Mouse (Mus musculus) kidney, adult 2 months (tissue): Measurements from ENCODE around the gene Apoh.

ENCODE experiments used
- CTCF ChIP-seq: fragments of 200-500 bp; conservative IDR thresholded peaks from 2 replicates; pipeline ENCODE4 v1.5.1; 2011; ENCODE audit warnings: low read depth, mild to moderate bottlenecking, control low read depth, low read length, moderate library complexity, mixed read lengths; ENCODE audit not compliant: insufficient read depth, insufficient read length
- POLR2A ChIP-seq: fragments of 200-500 bp; IDR thresholded peaks from one replicate; pipeline ENCODE4 v1.6.1; 2011; ENCODE audit warnings: low read depth, low read length, control low read depth

DNA sequence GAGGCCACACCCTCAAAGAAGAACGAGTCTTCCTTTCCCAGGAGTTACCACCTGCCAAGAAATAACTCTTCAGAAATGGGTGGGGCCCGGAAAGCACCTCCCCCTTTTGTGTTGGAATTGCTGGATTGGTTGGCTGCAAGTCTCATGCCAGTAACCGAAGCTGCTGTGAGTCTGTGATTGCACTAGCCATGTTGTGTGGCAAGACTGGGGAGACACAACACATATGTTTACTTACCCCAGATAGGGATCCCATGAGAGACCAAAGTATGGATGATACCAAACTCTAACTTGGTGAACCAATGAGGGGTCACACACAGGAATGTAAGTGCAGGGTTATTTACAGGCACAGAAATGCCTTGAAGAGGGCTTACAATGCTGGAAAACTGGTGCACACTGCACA, 39.5 kb downstream of the Apoh start:
- no peak for TF ChIP-seq POLR2A
- TF ChIP-seq CTCF = no peak
